8 mouse cellular contexts compared by ENCODE assay signal in genomic region chr10:80928586-80929298, GRCm38 (mm10). TPM values are rescaled to one million over a fixed set of nuclear protein-coding genes. Genes with fewer than 3 reads are reported as not detected.
A peak's percentile ranks its signal among the peaks of the same experiment; 100 is the strongest.
DNase-seq lines count a peak whose midpoint lies in the region; ATAC-seq and TF ChIP-seq lines count a peak whose summit lies in the region.

No protein-coding gene starts in this region.

- DNase-seq in c-Kit-positive CD71-positive TER-119-positive erythroid progenitor cells, embryonic 14.5 days (ENCODE audit: low spot score), result peak; percentile 75
- peak; percentile 94 to 95 for DNase-seq in heart, postnatal 10 days
- peak; percentile 92 for DNase-seq in layer of hippocampus, adult 11-12 months (ENCODE audit: low spot score)
- DNase-seq in liver, postnatal 0 days, result peak; percentile 91
- peak; percentile 76 for DNase-seq in telencephalon, adult 2 months (ENCODE audit: low read depth, low spot score)

- H3K4me2 ChIP-seq in forebrain, embryonic 13.5 days, result peak overlapping the region; percentile 80
- H3K4me2 ChIP-seq in liver, postnatal 0 days (ENCODE audit: low read depth, low read length), result peak overlapping the region; percentile 92
- peak overlapping the region; percentile 83 for H3K4me2 ChIP-seq in neural tube, embryonic 13.5 days

- under 1% methylated on average over 48 of the region's 48 CpGs for WGBS in forebrain, embryonic 13.5 days
- under 1% methylated on average over 46 of the region's 48 CpGs for WGBS in liver, postnatal 0 days (ENCODE audit: insufficient replicate concordance)
- under 1% methylated on average over 48 of the region's 48 CpGs for WGBS in neural tube, embryonic 13.5 days

- H3K4me1 ChIP-seq in ES-Bruce4 (ENCODE audit: control insufficient read depth, insufficient read depth, low read length), result no peaks in the 10 kb centered on the region
- peaks cover 46% of the 10 kb centered on the region for H3K4me1 ChIP-seq in forebrain, embryonic 13.5 days
- H3K4me1 ChIP-seq in liver, postnatal 0 days (ENCODE audit: insufficient read depth), result peaks cover 42% of the 10 kb centered on the region
- peaks cover 47% of the 10 kb centered on the region for H3K4me1 ChIP-seq in neural tube, embryonic 13.5 days (replicated peaks)

- ATAC-seq in forebrain, embryonic 13.5 days, result peak; percentile 44; the same call in 1 of the 2 replicates
- ATAC-seq in liver, postnatal 0 days, result peak; percentile 53
- peak; percentile 34 for ATAC-seq in neural tube, embryonic 13.5 days (ENCODE audit: low read depth)

- no peak overlapping the region for H3K27ac ChIP-seq in ES-Bruce4 (ENCODE audit: insufficient read depth, low read length)
- H3K27ac ChIP-seq in forebrain, embryonic 13.5 days, result peak overlapping the region; percentile 31
- H3K27ac ChIP-seq in liver, postnatal 0 days (ENCODE audit: low read depth), result peak overlapping the region; percentile 88
- H3K27ac ChIP-seq in neural tube, embryonic 13.5 days (replicated peaks), result peak overlapping the region; percentile 76

- H3K27me3 ChIP-seq in ES-Bruce4 (ENCODE audit: control insufficient read depth, insufficient read depth, low read length, poor library complexity, severe bottlenecking), result no peaks in the 10 kb centered on the region
- peaks cover 37% of the 10 kb centered on the region for H3K27me3 ChIP-seq in forebrain, embryonic 13.5 days
- H3K27me3 ChIP-seq in liver, postnatal 0 days (ENCODE audit: insufficient read depth, low read length), result peaks cover 35% of the 10 kb centered on the region
- peaks cover 35% of the 10 kb centered on the region for H3K27me3 ChIP-seq in neural tube, embryonic 13.5 days

- TF ChIP-seq EP300 in ES-Bruce4 (IDR thresholded peaks at IDR 0.05; ENCODE audit: insufficient read depth, low read depth, low read length), result 0 out of 2 replicates have a peak, but pooled peaks have one; percentile 32
- TF ChIP-seq EP300 in liver, postnatal 0 days (IDR thresholded peaks at IDR 0.05; ENCODE audit: low read depth), result no peak

- peak overlapping the region; percentile 86 for H3K4me3 ChIP-seq in ES-Bruce4 (ENCODE audit: low read depth, low read length)
- peak overlapping the region; percentile 46 for H3K4me3 ChIP-seq in forebrain, embryonic 13.5 days
- H3K4me3 ChIP-seq in liver, postnatal 0 days (ENCODE audit: low read depth, low read length), result peak overlapping the region; percentile 75
- peak overlapping the region; percentile 53 for H3K4me3 ChIP-seq in neural tube, embryonic 13.5 days

- TF ChIP-seq POLR2A in ES-Bruce4 (IDR thresholded peaks at IDR 0.05; ENCODE audit: insufficient read depth, low read length), result no peak

- intact Hi-C loops in heart, postnatal 10 days (cut with DNase I), result loop anchor here (1.0 to 5.0 kb wide), 4 partner anchors 27 to 249 kb away; partner anchors contain the start of gene Eef2

- peak overlapping the region; percentile 82 for H3K9ac ChIP-seq in ES-Bruce4 (ENCODE audit: low read depth, poor library complexity, severe bottlenecking)
- H3K9ac ChIP-seq in forebrain, embryonic 13.5 days, result peak overlapping the region; percentile 64
- H3K9ac ChIP-seq in liver, postnatal 0 days (replicated peaks), result peak overlapping the region; percentile 65
- H3K9ac ChIP-seq in neural tube, embryonic 13.5 days, result peak overlapping the region; percentile 77

- H3K36me3 ChIP-seq in ES-Bruce4 (ENCODE audit: control insufficient read depth, insufficient read depth, low read length, poor library complexity, severe bottlenecking), result peaks cover 9% of the 10 kb centered on the region
- H3K36me3 ChIP-seq in forebrain, embryonic 13.5 days (ENCODE audit: poor library complexity, severe bottlenecking), result no peaks in the 10 kb centered on the region
- no peaks in the 10 kb centered on the region for H3K36me3 ChIP-seq in liver, postnatal 0 days (replicated peaks; ENCODE audit: insufficient read depth, low read length)
- no peaks in the 10 kb centered on the region for H3K36me3 ChIP-seq in neural tube, embryonic 13.5 days

- peak; percentile 86 for TF ChIP-seq CTCF in ES-Bruce4 (IDR thresholded peaks at IDR 0.05; ENCODE audit: low read depth, low read length)
- TF ChIP-seq CTCF in liver, postnatal 0 days (IDR thresholded peaks at IDR 0.05; ENCODE audit: low read depth), result peak; percentile 92

- no peaks in the 10 kb centered on the region for H3K9me3 ChIP-seq in ES-Bruce4 (replicated peaks; ENCODE audit: control insufficient read depth, insufficient read depth, low read length, poor library complexity, severe bottlenecking)
- no peaks in the 10 kb centered on the region for H3K9me3 ChIP-seq in forebrain, embryonic 13.5 days (replicated peaks)
- H3K9me3 ChIP-seq in liver, postnatal 0 days (ENCODE audit: low read length), result no peaks in the 10 kb centered on the region
- H3K9me3 ChIP-seq in neural tube, embryonic 13.5 days, result no peaks in the 10 kb centered on the region

RNA-seq across cellular contexts. Expression of gene Gadd45b, which starts 1.1 kb away (rescaled TPM):
- 80.7 and 86.3 TPM in 2 replicates for polyA plus RNA-seq in ES-Bruce4 (2011; ENCODE audit: insufficient read depth, insufficient read length, low read depth, missing spikeins)
- polyA plus RNA-seq in forebrain, embryonic 13.5 days (2015; fragmentation: Nextera tagmentation; extraction: Ambion mirVana), result 4.9 and 5.1 TPM in 2 replicates
- 10 to 100 TPM; 11.5 to 18.3 TPM for total RNA-seq in heart, postnatal 10 days (2021)
- polyA plus RNA-seq in liver, postnatal 0 days (2015; fragmentation: Nextera tagmentation; extraction: Ambion mirVana), result 17.3 and 18.7 TPM in 2 replicates
- polyA plus RNA-seq in neural tube, embryonic 13.5 days (2015; fragmentation: Nextera tagmentation; extraction: Ambion mirVana), result 8.8 and 9.0 TPM in 2 replicates

RNA-seq across cellular contexts. Expression of gene Lmnb2, which starts 10.7 kb away (rescaled TPM):
- polyA plus RNA-seq in ES-Bruce4 (2011; ENCODE audit: insufficient read depth, insufficient read length, low read depth, missing spikeins), result 25.9 and 28.2 TPM in 2 replicates
- 54.0 and 54.9 TPM in 2 replicates for polyA plus RNA-seq in forebrain, embryonic 13.5 days (2015; fragmentation: Nextera tagmentation; extraction: Ambion mirVana)
- 10 to 100 TPM; 10.2 to 11.9 TPM for total RNA-seq in heart, postnatal 10 days (2021)
- polyA plus RNA-seq in liver, postnatal 0 days (2015; fragmentation: Nextera tagmentation; extraction: Ambion mirVana), result 5.4 and 6.5 TPM in 2 replicates
- polyA plus RNA-seq in neural tube, embryonic 13.5 days (2015; fragmentation: Nextera tagmentation; extraction: Ambion mirVana), result 38.3 and 41.6 TPM in 2 replicates

RNA-seq across cellular contexts. Expression of gene Timm13, which starts 28.0 kb away (rescaled TPM):
- 135 and 146 TPM in 2 replicates for polyA plus RNA-seq in ES-Bruce4 (2011; ENCODE audit: insufficient read depth, insufficient read length, low read depth, missing spikeins)
- 356 and 364 TPM in 2 replicates for polyA plus RNA-seq in forebrain, embryonic 13.5 days (2015; fragmentation: Nextera tagmentation; extraction: Ambion mirVana)
- total RNA-seq in heart, postnatal 10 days (2021), result 100 to 1,000 TPM; 163 to 175 TPM
- 242 and 244 TPM in 2 replicates for polyA plus RNA-seq in liver, postnatal 0 days (2015; fragmentation: Nextera tagmentation; extraction: Ambion mirVana)
- polyA plus RNA-seq in neural tube, embryonic 13.5 days (2015; fragmentation: Nextera tagmentation; extraction: Ambion mirVana), result 328 and 331 TPM in 2 replicates

RNA-seq across cellular contexts. Expression of gene Tmprss9, which starts 57.1 kb away (rescaled TPM):
- polyA plus RNA-seq in ES-Bruce4 (2011; ENCODE audit: insufficient read depth, insufficient read length, low read depth, missing spikeins), result 0.22 TPM in 1 of 2 replicates, not detected in the other
- polyA plus RNA-seq in forebrain, embryonic 13.5 days (2015; fragmentation: Nextera tagmentation; extraction: Ambion mirVana), result 0.13 and 0.14 TPM in 2 replicates
- not detected for total RNA-seq in heart, postnatal 10 days (2021)
- 0.12 TPM in 2 replicates for polyA plus RNA-seq in liver, postnatal 0 days (2015; fragmentation: Nextera tagmentation; extraction: Ambion mirVana)
- 0.08 and 0.31 TPM in 2 replicates for polyA plus RNA-seq in neural tube, embryonic 13.5 days (2015; fragmentation: Nextera tagmentation; extraction: Ambion mirVana)
